Mouse (Mus musculus) common myeloid progenitor, adult 5-6 weeks (primary cell): Measurements from ENCODE around the gene Actrt3. TPM values are rescaled to one million over a fixed set of nuclear protein-coding genes. Genes with fewer than 3 reads are reported as not detected.

Experiments used
- ATAC-seq: replicated peaks from 2 replicates; pipeline ENCODE4 v1.8.0; 2016; ENCODE audit warnings: low read depth, mild to moderate bottlenecking, moderate TSS enrichment, inconsistent platforms; ENCODE audit not compliant: poor library complexity, severe bottlenecking
- total RNA-seq: library from RNA; stranded (forward); fragments of 200-1000, 187-1606 nt; gene quantifications from 2 replicates; pipeline ENCODE4 v1.2.3, GENCODE M21; 2017

Gene Actrt3
- not detected in 2 replicates for total RNA-seq

- no peak for ATAC-seq
Measured at GRCm38 (mm10) chr3:30599711-30600545, at the start of gene Actrt3. Actrt3 (minus strand) TSS chr3:30599939.

GRCm38 (mm10) chr3:30648466-30648865, 48.7 kb upstream of the Actrt3 start:
- no peak for ATAC-seq

GRCm38 (mm10) chr3:30647440-30648090, 47.8 kb upstream of the Actrt3 start, which contains the start of gene Lrrc34:
Lrrc34 (minus strand) TSS chr3:30647869.
- peak; percentile 97 for ATAC-seq

DNA sequence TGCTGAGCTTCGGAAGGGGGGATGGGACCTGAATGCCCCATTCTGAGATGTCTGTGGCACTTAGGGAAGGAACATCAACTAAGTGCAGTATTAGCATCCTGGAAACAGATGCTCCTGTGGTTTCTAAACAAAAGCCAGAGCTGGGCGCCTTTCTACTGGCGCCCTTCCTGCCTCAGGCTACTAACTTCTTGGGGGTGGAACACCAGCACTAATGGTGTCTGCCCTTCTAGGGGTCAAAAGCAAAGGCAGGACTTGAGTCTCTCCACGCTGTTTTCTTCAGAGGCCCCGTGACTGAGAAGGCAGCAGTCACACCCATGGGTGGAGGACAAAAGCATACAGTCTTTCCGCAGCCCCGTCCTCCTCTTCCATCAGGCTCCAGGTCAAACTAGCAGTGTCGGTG, 47.0 kb upstream of the Actrt3 start:
- no peak for ATAC-seq

- no peak for ATAC-seq
Measured at GRCm38 (mm10) chr3:30644207-30644606, 44.5 kb upstream of the Actrt3 start, which contains the start of gene Lrriq4. Lrriq4 (plus strand) TSS chr3:30644507.

- ATAC-seq, result no peak
Measured at GRCm38 (mm10) chr3:30635629-30636028, 35.9 kb upstream of the Actrt3 start.

GRCm38 (mm10) chr3:30633681-30634080, 33.9 kb upstream of the Actrt3 start:
- 0 out of 2 replicates have a peak, but pooled peaks have one; percentile 60 for ATAC-seq

GRCm38 (mm10) chr3:30620132-30620531, 20.4 kb upstream of the Actrt3 start:
- ATAC-seq, result peak; percentile 74

DNA sequence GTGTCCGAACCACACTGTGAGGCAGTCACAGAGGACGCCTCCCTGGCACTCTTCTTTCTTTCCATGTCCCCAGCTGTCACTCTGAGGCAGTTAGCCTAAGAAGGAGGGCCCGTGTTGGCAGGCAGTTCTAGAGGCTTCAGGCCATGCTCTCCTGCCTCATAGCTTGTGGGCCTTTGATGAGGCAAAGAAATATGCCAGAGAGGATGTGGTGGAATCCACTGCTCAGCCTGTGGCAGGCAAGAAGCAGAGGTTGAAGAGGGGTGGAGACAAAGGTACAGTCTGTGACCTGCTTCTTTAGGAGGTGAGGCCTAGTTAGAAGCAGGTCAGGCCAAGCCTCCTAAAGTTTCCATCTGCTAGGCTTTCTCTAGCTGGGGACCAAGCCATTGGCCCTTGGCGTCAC, 11.2 kb upstream of the Actrt3 start:
- ATAC-seq, result no peak

DNA sequence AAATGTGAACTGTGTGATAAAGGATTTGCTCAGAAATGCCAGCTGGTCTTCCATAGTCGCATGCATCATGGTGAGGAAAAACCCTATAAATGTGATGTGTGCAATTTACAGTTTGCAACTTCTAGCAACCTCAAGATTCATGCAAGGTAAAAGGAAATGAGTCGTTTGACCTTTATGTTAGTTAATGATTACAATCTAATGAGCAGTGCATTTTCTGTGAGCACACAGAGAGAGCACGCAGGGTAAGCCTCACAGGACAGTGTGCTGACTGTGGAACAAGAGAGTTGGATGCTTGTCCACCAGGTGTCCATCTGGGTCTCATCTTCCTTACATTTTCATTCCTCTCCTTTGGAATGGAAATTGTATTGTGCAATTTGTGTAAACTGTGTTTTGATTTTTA, 9.3 kb upstream of the Actrt3 start:
- no peak for ATAC-seq

GRCm38 (mm10) chr3:30603256-30603655, 3.5 kb upstream of the Actrt3 start:
- no peak for ATAC-seq

GRCm38 (mm10) chr3:30602740-30603098, 3.0 kb upstream of the Actrt3 start:
- peak; percentile 67 for ATAC-seq

- peak; percentile 82 for ATAC-seq
Measured at GRCm38 (mm10) chr3:30602065-30602739, 2.5 kb upstream of the Actrt3 start, which contains the start of gene Mynn. Mynn (plus strand) TSS chr3:30602065.

GRCm38 (mm10) chr3:30601610-30602064, 1.9 kb upstream of the Actrt3 start:
- no peak for ATAC-seq

DNA sequence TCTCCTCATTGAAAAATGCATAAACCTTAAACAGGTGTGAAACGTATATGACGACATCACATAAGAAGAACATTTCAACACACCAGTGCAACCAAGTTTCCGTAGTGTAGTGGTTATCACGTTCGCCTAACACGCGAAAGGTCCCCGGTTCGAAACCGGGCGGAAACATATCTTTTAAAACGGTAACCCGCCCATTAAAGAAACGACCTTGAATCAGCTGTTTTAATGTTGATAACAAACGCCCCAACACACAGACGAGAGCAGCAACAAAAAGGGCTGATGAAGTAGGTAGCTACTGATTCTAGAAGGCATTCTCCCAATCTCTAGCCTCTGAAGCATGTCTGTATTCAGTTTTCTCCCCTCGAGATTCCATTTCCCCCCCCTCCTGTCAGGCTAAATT, 1.4 kb upstream of the Actrt3 start:
- ATAC-seq, result peak; percentile 19

DNA sequence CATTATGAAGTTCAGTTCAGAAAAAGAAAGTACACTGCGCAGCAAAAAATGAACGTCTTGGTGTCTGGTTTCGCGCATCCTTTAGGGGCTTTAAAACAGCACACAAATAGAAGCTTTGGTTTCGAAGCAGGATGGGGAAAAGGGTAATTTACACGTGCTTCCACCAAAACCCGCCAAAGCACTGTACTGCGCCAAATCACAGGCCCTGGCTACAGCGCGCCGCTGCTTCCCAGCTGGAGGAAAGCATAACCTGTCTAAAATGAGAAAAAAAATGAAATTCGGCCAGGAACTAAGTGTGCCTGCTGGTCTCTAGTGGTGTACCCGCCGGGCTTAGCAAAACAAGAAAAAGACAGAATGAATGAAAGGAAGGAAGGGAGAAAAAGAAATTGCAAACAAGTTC, 978 bp upstream of the Actrt3 start:
- no peak for ATAC-seq

GRCm38 (mm10) chr3:30597271-30597670, 2.5 kb downstream of the Actrt3 start:
- ATAC-seq, result no peak

DNA sequence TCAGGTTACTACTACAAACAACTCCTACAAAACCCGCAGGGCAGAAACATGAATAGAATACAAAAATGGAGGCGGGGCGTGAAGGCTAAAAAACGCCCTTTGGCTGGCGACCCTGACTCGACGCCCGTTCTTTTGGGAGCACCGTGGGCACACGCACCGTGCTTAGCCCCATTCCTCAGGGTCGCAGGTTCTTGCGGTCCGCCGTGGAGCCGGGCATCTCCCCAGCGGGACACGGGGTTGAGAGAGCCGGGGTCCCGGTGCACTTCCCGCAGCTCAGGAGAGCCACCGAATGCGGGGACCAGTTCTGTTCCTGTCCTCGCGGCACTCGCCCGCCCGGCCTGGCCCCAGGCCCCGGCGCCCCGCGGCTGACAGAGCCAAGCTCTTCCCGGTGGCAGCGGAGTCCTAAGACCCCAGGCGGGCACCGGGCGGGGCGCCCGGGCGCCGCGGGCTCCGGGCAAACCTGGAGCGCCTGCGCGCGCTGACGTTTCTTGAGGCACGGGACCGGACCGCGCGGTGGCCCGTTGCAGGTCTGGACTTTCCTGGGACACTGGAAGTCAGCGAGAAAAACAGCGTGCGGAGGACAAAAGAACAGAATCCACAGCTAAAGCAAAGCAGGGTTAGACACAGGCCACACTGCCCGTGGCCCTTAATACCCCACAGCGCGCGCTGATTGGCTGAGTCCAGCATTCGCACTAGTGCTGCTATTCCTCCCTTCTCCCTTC, 4.5 kb downstream of the Actrt3 start:
- ATAC-seq, result peak; percentile 15; the same call in 1 of the 2 replicates

DNA sequence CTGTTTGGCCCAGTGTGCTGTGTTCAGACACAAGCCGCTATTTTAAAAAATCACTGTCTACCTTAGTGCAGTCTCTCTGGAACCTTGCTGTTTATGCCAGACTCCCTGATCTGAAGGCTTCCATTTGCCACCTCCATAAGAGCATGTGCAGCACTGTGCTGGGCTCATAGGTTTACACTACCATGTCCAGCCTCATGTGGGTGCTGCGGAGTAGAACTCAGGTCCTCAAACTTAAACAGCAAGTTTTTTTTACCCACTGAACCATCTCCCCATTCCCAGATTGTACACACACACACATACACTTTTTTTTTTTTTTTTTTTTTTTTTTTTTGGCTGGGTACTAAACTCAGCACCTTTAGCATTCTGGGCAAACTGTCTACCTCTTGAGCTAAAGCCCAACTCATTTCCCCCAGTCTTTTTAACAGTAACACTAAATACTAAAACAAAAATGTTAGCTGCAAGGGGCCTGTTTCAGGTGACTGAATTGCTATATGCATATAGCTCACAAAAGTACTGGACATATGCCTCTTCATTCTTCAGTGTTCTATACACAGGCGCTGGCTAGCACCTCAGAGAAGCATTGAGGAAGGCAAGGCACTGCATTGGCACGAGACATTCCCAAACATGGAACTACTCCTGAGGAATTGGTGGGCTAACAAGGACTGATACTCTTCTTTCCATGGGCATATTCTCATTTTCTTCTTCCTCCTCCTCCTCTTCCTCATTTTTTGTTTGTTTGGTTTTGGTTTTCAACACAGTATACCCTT, 5.8 kb downstream of the Actrt3 start:
- ATAC-seq, result peak; percentile 81
